Mouse (Mus musculus) CD4-positive naive resting alpha-beta T cell, adult 76 days (primary cell): ENCODE measurements around the gene Olfr945. TPM values are rescaled to one million over a fixed set of nuclear protein-coding genes. Genes with fewer than 3 reads are reported as not detected.

Source experiments
- total RNA-seq: library from RNA; stranded (reverse); gene quantifications from one replicate; pipeline ENCODE4 v1.2.4, GENCODE M21; 2023

The Olfr945 gene
- not detected for total RNA-seq

DNA sequence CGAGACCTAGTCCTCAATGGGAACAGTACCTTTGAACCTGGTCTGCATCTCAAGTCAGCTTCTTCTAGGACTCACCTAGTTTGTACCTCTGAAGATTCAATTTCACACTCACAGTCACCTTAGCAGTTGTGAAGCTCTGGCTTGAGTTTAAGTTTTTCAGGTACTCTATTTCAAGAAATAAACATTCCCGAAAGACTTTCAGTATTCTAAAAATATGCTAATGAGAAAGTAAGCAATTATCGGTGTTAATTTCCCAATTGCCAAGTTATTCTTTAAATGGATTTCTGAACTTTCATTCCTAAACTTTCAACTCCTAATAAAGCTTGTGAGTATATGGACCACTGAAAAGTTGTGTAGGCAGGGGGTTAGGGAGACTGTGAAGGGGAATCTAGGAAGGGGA, at the start of gene Olfr945:
TSS of gene Olfr945 (minus strand) at position 101 of the 400 bp plus-strand sequence.

DNA sequence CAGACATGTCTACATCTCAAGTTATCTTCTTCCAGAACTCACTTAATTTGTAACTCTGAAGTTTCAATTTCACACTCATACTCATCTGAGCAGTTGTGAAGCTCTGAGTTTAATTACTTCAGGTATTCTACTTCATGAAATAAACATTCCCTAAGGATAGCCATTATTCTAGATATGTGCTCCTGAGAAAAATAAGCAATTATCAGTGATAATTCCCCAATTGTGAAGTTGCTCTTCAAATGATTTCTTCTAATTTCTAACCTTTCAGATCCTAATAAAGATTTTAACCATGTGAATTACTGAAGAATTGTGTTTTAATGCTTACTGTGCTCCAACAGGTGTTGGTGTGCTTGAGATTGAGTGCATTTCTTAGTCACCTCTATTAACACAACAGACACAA, 49.3 kb upstream of the Olfr945 start, which contains the start of gene Olfr948:
TSS of gene Olfr948 (minus strand) at position 101 of the 400 bp plus-strand sequence.

DNA sequence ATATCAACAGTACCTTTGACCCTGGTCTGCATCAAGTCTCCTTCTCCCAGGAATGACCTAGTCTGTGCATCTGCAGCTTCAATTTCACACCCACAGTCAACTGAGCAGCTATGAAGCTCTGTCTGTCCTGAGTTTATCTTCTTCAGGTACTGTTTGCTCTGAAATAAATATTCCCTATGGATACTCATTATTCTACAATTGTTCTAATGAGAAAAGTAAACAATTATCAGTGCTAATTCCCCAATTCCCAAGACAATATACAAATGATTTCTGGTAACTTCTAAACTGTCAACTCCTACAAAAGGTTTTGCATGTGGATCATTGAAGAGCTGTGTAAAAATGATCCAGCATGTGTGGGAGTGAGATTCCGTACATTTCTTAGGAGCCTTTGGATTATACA, 26.7 kb downstream of the Olfr945 start, which contains the start of gene Olfr1537:
TSS of gene Olfr1537 (minus strand) at position 101 of the 400 bp plus-strand sequence.

Other genes starting within 250 kb of the Olfr945 start
- not detected for gene Olfr937, start 211.9 kb downstream of the Olfr945 start, total RNA-seq
- not detected for gene Olfr938, start 197.9 kb downstream of the Olfr945 start, total RNA-seq
- not detected for gene Olfr27, start 148.7 kb downstream of the Olfr945 start, total RNA-seq
- not detected for gene Olfr943, start 110.5 kb downstream of the Olfr945 start, total RNA-seq
- not detected for gene Olfr944, start 74.9 kb downstream of the Olfr945 start, total RNA-seq
- gene Olfr1537, start 26.8 kb downstream of the Olfr945 start, total RNA-seq: not detected
- not detected for gene Olfr948, start 49.2 kb upstream of the Olfr945 start, total RNA-seq
- not detected for gene Olfr951, start 110.6 kb upstream of the Olfr945 start, total RNA-seq
- not detected for gene Olfr952, start 150.3 kb upstream of the Olfr945 start, total RNA-seq
- not detected for gene Olfr954, start 179.9 kb upstream of the Olfr945 start, total RNA-seq
- not detected for gene Olfr955, start 195.1 kb upstream of the Olfr945 start, total RNA-seq
- not detected for gene Olfr44, start 217.2 kb upstream of the Olfr945 start, total RNA-seq
- not detected for gene Olfr957, start 239.0 kb upstream of the Olfr945 start, total RNA-seq